ENCODE assay signal across 22 mouse cellular contexts in genomic region chr11:107096973-107097372, GRCm38 (mm10). TPM values are rescaled to one million over a fixed set of nuclear protein-coding genes. Genes with fewer than 3 reads are reported as not detected.
DNase-seq lines count a peak whose midpoint lies in the region.
"Had no signal": no experiment of that assay in that cellular context is flagged by ENCODE, and none has a peak within 500 bp of the region (broad histone marks: within the 10 kb centered on the region; RNA-seq: fewer than 3 reads in every experiment).

No protein-coding gene starts in this region.

- peaks cover 3% of the 10 kb centered on the region for H3K4me1 ChIP-seq in limb, embryonic 10.5 days
- H3K4me1 ChIP-seq: forebrain, embryonic 12.5 days; forebrain, embryonic 15.5 days; hindbrain, embryonic 12.5 days; hindbrain, embryonic 15.5 days had no signal

- H3K4me3 ChIP-seq in limb, embryonic 10.5 days = no peak overlapping the region
- H3K4me3 ChIP-seq: embryonic facial prominence, embryonic 10.5 days; embryonic facial prominence, embryonic 13.5 days; erythroblast, embryonic 14.5 days; forebrain, embryonic 12.5 days; forebrain, embryonic 15.5 days; hindbrain, embryonic 12.5 days; hindbrain, embryonic 15.5 days had no signal

- WGBS in limb, embryonic 10.5 days = 91% methylated on average over 5 of the region's 5 CpGs

- DNase-seq in cerebellum, adult 11-12 months = peak; percentile 48
- no peak for DNase-seq in cerebellum, adult 8-10 months
- DNase-seq in cerebellum, adult 9-10 months = peak; percentile 51
- no peak for DNase-seq in cerebellum, postnatal 4 days (ENCODE audit: low spot score in 2 of 2)
- peak; percentile 39 to 56 for DNase-seq in cerebellum, postnatal 14 days
- no peak for DNase-seq in spleen, adult 18-20 months
- no peak for DNase-seq in limb, embryonic 10.5 days (ENCODE audit: low spot score)
- DNase-seq: adrenal gland, adult 2 months; adrenal gland, postnatal 14 days; embryo, embryonic 11 days; gastrocnemius, postnatal 10 days; heart, adult 11 months; kidney, adult 2 months had no signal

- no peaks in the 10 kb centered on the region for H3K27me3 ChIP-seq in limb, embryonic 10.5 days (ENCODE audit: low read depth, poor library complexity, severe bottlenecking)
- H3K27me3 ChIP-seq: CH12.LX; embryonic facial prominence, embryonic 13.5 days; forebrain, embryonic 12.5 days; forebrain, embryonic 15.5 days; hindbrain, embryonic 12.5 days; hindbrain, embryonic 15.5 days had no signal

- H3K9me3 ChIP-seq in limb, embryonic 10.5 days (replicated peaks) = no peaks in the 10 kb centered on the region
- H3K9me3 ChIP-seq: embryonic facial prominence, embryonic 10.5 days; embryonic facial prominence, embryonic 13.5 days; forebrain, embryonic 12.5 days; forebrain, embryonic 15.5 days; G1E; hindbrain, embryonic 12.5 days; hindbrain, embryonic 15.5 days had no signal

- no peak overlapping the region for H3K27ac ChIP-seq in limb, embryonic 10.5 days
- H3K27ac ChIP-seq: embryonic facial prominence, embryonic 10.5 days; embryonic facial prominence, embryonic 13.5 days; forebrain, embryonic 12.5 days; forebrain, embryonic 15.5 days; hindbrain, embryonic 12.5 days; hindbrain, embryonic 15.5 days had no signal

- peaks cover 87% of the 10 kb centered on the region for H3K36me3 ChIP-seq in limb, embryonic 10.5 days

RNA-seq across cellular contexts. Expression of gene Bptf, which starts 35.0 kb away (rescaled TPM):
- polyA plus RNA-seq in limb, embryonic 10.5 days (2016; fragmentation: Nextera tagmentation; extraction: Ambion mirVana) = 33.8 and 38.8 TPM in 2 replicates

Comparison
In these comparisons a context has a peak if more than half of its experiments do, and no peak if none do; other contexts are left out.
1. DNase-seq: peak in cerebellum, adult 11-12 months (single experiment), cerebellum, adult 9-10 months (single experiment) and cerebellum, postnatal 14 days (2 of 2); none in cerebellum, adult 8-10 months (single experiment), cerebellum, postnatal 4 days (0 of 2), spleen, adult 18-20 months (0 of 2) and limb, embryonic 10.5 days (single experiment).